In genomic region chr14:24872931-24873330, GRCm38 (mm10) we compare ENCODE assay signal across 29 mouse cellular contexts.
DNase-seq lines count a peak whose midpoint lies in the region; ATAC-seq and TF ChIP-seq lines count a peak whose summit lies in the region.
"Had no signal": no experiment of that assay in that cellular context is flagged by ENCODE, and none has a peak within 500 bp of the region (broad histone marks: within the 10 kb centered on the region; RNA-seq: fewer than 3 reads in every experiment).

No protein-coding gene starts in this region.

- WGBS in forebrain, postnatal 0 days, result 48% methylated on average over 3 of the region's 3 CpGs
- WGBS in forebrain, embryonic 15.5 days, result 42% methylated on average over 3 of the region's 3 CpGs
- 51% methylated on average over 3 of the region's 3 CpGs for WGBS in intestine, embryonic 14.5 days
- 28% methylated on average over 3 of the region's 3 CpGs for WGBS in intestine, postnatal 0 days
- 45% methylated on average over 3 of the region's 3 CpGs for WGBS in midbrain, embryonic 11.5 days
- 55% methylated on average over 3 of the region's 3 CpGs for WGBS in midbrain, embryonic 16.5 days

- DNase-seq in forebrain, postnatal 0 days, result no peak
- peak; percentile 31 for DNase-seq in intestine, embryonic 14.5 days (ENCODE audit: low spot score)
- DNase-seq in midbrain, embryonic 11.5 days (ENCODE audit: low spot score, missing footprints), result peak; percentile 64
- peak; percentile 16 for DNase-seq in ZHBTc4 (ENCODE audit: low read depth, low spot score)
- DNase-seq in lung, postnatal 14 days, result no peak
- DNase-seq: adrenal gland, adult 8-10 months; adrenal gland, postnatal 25 days; B cell, adult 2 months; cerebellum, adult 11-12 months; cerebellum, adult 8-10 months; cerebellum, postnatal 10 days; cerebellum, postnatal 36 days; embryo, embryonic 11 days; gastrocnemius, postnatal 36 days; heart, postnatal 14 days had no signal

- H3K4me2 ChIP-seq in forebrain, postnatal 0 days (ENCODE audit: low read depth), result no peak overlapping the region
- H3K4me2 ChIP-seq in forebrain, embryonic 15.5 days (replicated peaks), result no peak overlapping the region
- no peak overlapping the region for H3K4me2 ChIP-seq in intestine, embryonic 14.5 days (ENCODE audit: low read length)
- no peak overlapping the region for H3K4me2 ChIP-seq in intestine, postnatal 0 days (replicated peaks; ENCODE audit: low read depth)
- no peak overlapping the region for H3K4me2 ChIP-seq in midbrain, embryonic 11.5 days
- H3K4me2 ChIP-seq in midbrain, embryonic 16.5 days (ENCODE audit: low read length), result no peak overlapping the region
- H3K4me2 ChIP-seq: embryonic facial prominence, embryonic 13.5 days; heart, embryonic 13.5 days; hindbrain, embryonic 12.5 days; hindbrain, embryonic 15.5 days; intestine, embryonic 15.5 days had no signal

- H3K9ac ChIP-seq in forebrain, postnatal 0 days, result no peak overlapping the region
- no peak overlapping the region for H3K9ac ChIP-seq in forebrain, embryonic 15.5 days (replicated peaks)
- H3K9ac ChIP-seq in intestine, embryonic 14.5 days (ENCODE audit: low read length), result no peak overlapping the region
- no peak overlapping the region for H3K9ac ChIP-seq in intestine, postnatal 0 days (ENCODE audit: low read depth, low read length)
- H3K9ac ChIP-seq in midbrain, embryonic 11.5 days (ENCODE audit: low read length), result no peak overlapping the region
- no peak overlapping the region for H3K9ac ChIP-seq in midbrain, embryonic 16.5 days (ENCODE audit: low read depth, low read length)
- H3K9ac ChIP-seq: embryonic facial prominence, embryonic 13.5 days; heart, embryonic 13.5 days; hindbrain, embryonic 12.5 days; hindbrain, embryonic 15.5 days; intestine, embryonic 15.5 days had no signal

- no peak for ATAC-seq in forebrain, postnatal 0 days
- no peak for ATAC-seq in forebrain, embryonic 15.5 days (replicated peaks)
- ATAC-seq in intestine, embryonic 14.5 days (replicated peaks; ENCODE audit: low FRiP score, low TSS enrichment, low read depth), result no peak
- ATAC-seq in intestine, postnatal 0 days, result no peak
- no peak for ATAC-seq in midbrain, embryonic 11.5 days (ENCODE audit: low FRiP score)
- ATAC-seq in midbrain, embryonic 16.5 days, result no peak
- ATAC-seq: forebrain, embryonic 14.5 days; intestine, embryonic 15.5 days; Patski had no signal

- H3K4me3 ChIP-seq in forebrain, postnatal 0 days (ENCODE audit: low read depth, low read length), result no peak overlapping the region
- H3K4me3 ChIP-seq in forebrain, embryonic 15.5 days, result no peak overlapping the region
- no peak overlapping the region for H3K4me3 ChIP-seq in intestine, embryonic 14.5 days (ENCODE audit: low read depth, low read length)
- no peak overlapping the region for H3K4me3 ChIP-seq in intestine, postnatal 0 days (ENCODE audit: low read depth, low read length)
- no peak overlapping the region for H3K4me3 ChIP-seq in midbrain, embryonic 11.5 days (ENCODE audit: low read depth, low read length)
- no peak overlapping the region for H3K4me3 ChIP-seq in midbrain, embryonic 16.5 days (ENCODE audit: low read depth, low read length)
- H3K4me3 ChIP-seq: embryonic facial prominence, embryonic 10.5 days; embryonic facial prominence, embryonic 13.5 days; erythroblast, embryonic 14.5 days; heart, embryonic 13.5 days; hindbrain, embryonic 12.5 days; hindbrain, embryonic 15.5 days; intestine, embryonic 15.5 days had no signal

- H3K9me3 ChIP-seq in forebrain, postnatal 0 days (ENCODE audit: low read length), result no peaks in the 10 kb centered on the region
- H3K9me3 ChIP-seq in forebrain, embryonic 15.5 days, result no peaks in the 10 kb centered on the region
- H3K9me3 ChIP-seq in intestine, embryonic 14.5 days (ENCODE audit: control insufficient read depth, low read length), result no peaks in the 10 kb centered on the region
- H3K9me3 ChIP-seq in intestine, postnatal 0 days (ENCODE audit: control insufficient read depth), result no peaks in the 10 kb centered on the region
- H3K9me3 ChIP-seq in midbrain, embryonic 11.5 days (ENCODE audit: control insufficient read depth, low read length), result no peaks in the 10 kb centered on the region
- H3K9me3 ChIP-seq in midbrain, embryonic 16.5 days (replicated peaks; ENCODE audit: control insufficient read depth, low read length, poor library complexity, severe bottlenecking), result no peaks in the 10 kb centered on the region
- H3K9me3 ChIP-seq: embryonic facial prominence, embryonic 10.5 days; embryonic facial prominence, embryonic 13.5 days; heart, embryonic 13.5 days; hindbrain, embryonic 12.5 days; hindbrain, embryonic 15.5 days; intestine, embryonic 15.5 days had no signal

- TF ChIP-seq CTCF in forebrain, postnatal 0 days (IDR thresholded peaks at IDR 0.05; ENCODE audit: low read depth), result peak; percentile 18; the same call in 1 of the 2 replicates
- TF ChIP-seq CTCF in intestine, postnatal 0 days (IDR thresholded peaks at IDR 0.05; ENCODE audit: low read depth), result no peak

- H3K4me1 ChIP-seq in forebrain, postnatal 0 days (ENCODE audit: insufficient read depth), result peaks cover 19% of the 10 kb centered on the region; the same call in 1 of the 2 replicates
- peaks cover 27% of the 10 kb centered on the region for H3K4me1 ChIP-seq in forebrain, embryonic 15.5 days
- peaks cover 4% of the 10 kb centered on the region; the same call in 1 of the 2 replicates for H3K4me1 ChIP-seq in intestine, embryonic 14.5 days (replicated peaks; ENCODE audit: control insufficient read depth, insufficient read depth, low read length)
- no peaks in the 10 kb centered on the region for H3K4me1 ChIP-seq in intestine, postnatal 0 days (replicated peaks; ENCODE audit: control insufficient read depth, insufficient read depth, low read length)
- H3K4me1 ChIP-seq in midbrain, embryonic 11.5 days (ENCODE audit: control insufficient read depth, insufficient read depth, low read length), result peaks cover 5% of the 10 kb centered on the region; the same call in 1 of the 2 replicates
- peaks cover 18% of the 10 kb centered on the region for H3K4me1 ChIP-seq in midbrain, embryonic 16.5 days (ENCODE audit: control insufficient read depth, insufficient read depth, low read length)
- H3K4me1 ChIP-seq: intestine, embryonic 15.5 days had no signal

- no peak overlapping the region for H3K27ac ChIP-seq in forebrain, postnatal 0 days (ENCODE audit: low read depth, low read length)
- no peak overlapping the region for H3K27ac ChIP-seq in forebrain, embryonic 15.5 days (replicated peaks)
- H3K27ac ChIP-seq in intestine, embryonic 14.5 days (ENCODE audit: low read depth), result no peak overlapping the region
- H3K27ac ChIP-seq in intestine, postnatal 0 days (ENCODE audit: low read depth, low read length), result no peak overlapping the region
- no peak overlapping the region for H3K27ac ChIP-seq in midbrain, embryonic 11.5 days (ENCODE audit: low read depth, low read length)
- no peak overlapping the region for H3K27ac ChIP-seq in midbrain, embryonic 16.5 days (ENCODE audit: low read length)
- H3K27ac ChIP-seq: embryonic facial prominence, embryonic 10.5 days; embryonic facial prominence, embryonic 13.5 days; heart, embryonic 13.5 days; hindbrain, embryonic 12.5 days; intestine, embryonic 15.5 days had no signal

- no peaks in the 10 kb centered on the region for H3K36me3 ChIP-seq in forebrain, postnatal 0 days (ENCODE audit: insufficient read depth)
- no peaks in the 10 kb centered on the region for H3K36me3 ChIP-seq in forebrain, embryonic 15.5 days
- H3K36me3 ChIP-seq in intestine, embryonic 14.5 days (ENCODE audit: control insufficient read depth, insufficient read depth, low read length), result no peaks in the 10 kb centered on the region
- no peaks in the 10 kb centered on the region for H3K36me3 ChIP-seq in intestine, postnatal 0 days (ENCODE audit: control insufficient read depth, insufficient read depth)
- no peaks in the 10 kb centered on the region for H3K36me3 ChIP-seq in midbrain, embryonic 11.5 days (ENCODE audit: control insufficient read depth, insufficient read depth, low read length)
- H3K36me3 ChIP-seq in midbrain, embryonic 16.5 days (ENCODE audit: control insufficient read depth, insufficient read depth, low read length), result no peaks in the 10 kb centered on the region
- H3K36me3 ChIP-seq: embryonic facial prominence, embryonic 10.5 days; embryonic facial prominence, embryonic 13.5 days; G1E; heart, embryonic 13.5 days; hindbrain, embryonic 12.5 days; hindbrain, embryonic 15.5 days; intestine, embryonic 15.5 days had no signal

- H3K27me3 ChIP-seq in forebrain, postnatal 0 days (ENCODE audit: insufficient read depth, low read length), result no peaks in the 10 kb centered on the region
- no peaks in the 10 kb centered on the region for H3K27me3 ChIP-seq in forebrain, embryonic 15.5 days
- no peaks in the 10 kb centered on the region for H3K27me3 ChIP-seq in intestine, embryonic 14.5 days (replicated peaks; ENCODE audit: control insufficient read depth, insufficient read depth, low read length)
- H3K27me3 ChIP-seq in intestine, postnatal 0 days (replicated peaks; ENCODE audit: control insufficient read depth, insufficient read depth, low read length), result no peaks in the 10 kb centered on the region
- no peaks in the 10 kb centered on the region for H3K27me3 ChIP-seq in midbrain, embryonic 11.5 days (ENCODE audit: control insufficient read depth, insufficient read depth, low read length)
- H3K27me3 ChIP-seq in midbrain, embryonic 16.5 days (ENCODE audit: control insufficient read depth, insufficient read depth, low read depth, low read length), result no peaks in the 10 kb centered on the region
- H3K27me3 ChIP-seq: CH12.LX; embryonic facial prominence, embryonic 13.5 days; heart, embryonic 13.5 days; hindbrain, embryonic 12.5 days; hindbrain, embryonic 15.5 days; intestine, embryonic 15.5 days; Patski had no signal

Comparison
In these comparisons a context has a peak if more than half of its experiments do, and no peak if none do; other contexts are left out.
1. DNase-seq: peak in intestine, embryonic 14.5 days (single experiment), midbrain, embryonic 11.5 days (single experiment) and ZHBTc4 (single experiment); none in forebrain, postnatal 0 days (single experiment) and lung, postnatal 14 days (single experiment).